Mouse (Mus musculus): ENCODE measurements around the gene Dupd1. TPM values are rescaled to one million over a fixed set of nuclear protein-coding genes. Genes with fewer than 3 reads are reported as not detected.

The Dupd1 gene
- polyA plus RNA-seq, 1 experiment, result 0.04 TPM

- no peak for TF ChIP-seq USF1 (IDR thresholded peaks at IDR 0.05; ENCODE audit: low read depth)
- TF ChIP-seq CEBPB (IDR thresholded peaks at IDR 0.05; ENCODE audit: low read depth), result no peak
- no peak for TF ChIP-seq MYOG (IDR thresholded peaks at IDR 0.05; ENCODE audit: control insufficient read depth, extremely low read depth, insufficient read length)
- TF ChIP-seq MAX (IDR thresholded peaks at IDR 0.05), result no peak
- TF ChIP-seq MYOD1 (IDR thresholded peaks at IDR 0.05; ENCODE audit: control insufficient read depth, insufficient read length, low read depth), result no peak
- Histone ChIP-seq H3K36me3 (ENCODE audit: control insufficient read depth, insufficient read depth) (no peaks in the 10 kb centered on the region), H3K79me2 (ENCODE audit: control insufficient read depth, insufficient read depth) (no peaks in the 10 kb centered on the region), H3K27me3 (ENCODE audit: control insufficient read depth, insufficient read depth, insufficient read length) (no peaks in the 10 kb centered on the region), H3K79me3 (ENCODE audit: low read depth) (no peaks in the 10 kb centered on the region), H3ac (ENCODE audit: control insufficient read depth, insufficient read length, low read depth) (no peak overlapping the region), H3K4me3 (ENCODE audit: insufficient read depth, poor library complexity, severe bottlenecking) (no peak overlapping the region)
These were observed 18.9 kb upstream of the Dupd1 start for GRCm38 (mm10) chr14:21733131-21733905.

GRCm38 (mm10) chr14:21729936-21730335, 15.6 kb upstream of the Dupd1 start:
- Histone ChIP-seq H3K79me2 (ENCODE audit: control insufficient read depth, insufficient read depth) (no peaks in the 10 kb centered on the region), H3K4me3 (ENCODE audit: insufficient read depth, poor library complexity, severe bottlenecking) (no peak overlapping the region), H3ac (ENCODE audit: control insufficient read depth, insufficient read length, low read depth) (no peak overlapping the region), H3K36me3 (ENCODE audit: control insufficient read depth, insufficient read depth) (no peaks in the 10 kb centered on the region), H3K79me3 (ENCODE audit: low read depth) (no peaks in the 10 kb centered on the region), H3K27me3 (ENCODE audit: control insufficient read depth, insufficient read depth, insufficient read length) (no peaks in the 10 kb centered on the region)
- TF ChIP-seq MYOG (IDR thresholded peaks at IDR 0.05; ENCODE audit: control insufficient read depth, extremely low read depth, insufficient read length), result no peak
- TF ChIP-seq FOSL1 (IDR thresholded peaks at IDR 0.05; ENCODE audit: insufficient read depth, low read length, poor library complexity, severe bottlenecking), result no peak
- no peak for TF ChIP-seq MAX (IDR thresholded peaks at IDR 0.05)
- TF ChIP-seq CEBPB (IDR thresholded peaks at IDR 0.05; ENCODE audit: low read depth), result no peak
- TF ChIP-seq MYOD1 (IDR thresholded peaks at IDR 0.05; ENCODE audit: control insufficient read depth, insufficient read length, low read depth), result no peak
- no peak for TF ChIP-seq USF1 (IDR thresholded peaks at IDR 0.05; ENCODE audit: low read depth)
- TF ChIP-seq CTCF (IDR thresholded peaks at IDR 0.05; ENCODE audit: control insufficient read depth, insufficient read depth, insufficient read length), result no peak

GRCm38 (mm10) chr14:21729031-21729732, 14.8 kb upstream of the Dupd1 start:
- no peaks in the 10 kb centered on the region for H3K36me3 ChIP-seq (ENCODE audit: control insufficient read depth, insufficient read depth)
- H3K79me2 ChIP-seq (ENCODE audit: control insufficient read depth, insufficient read depth), result no peaks in the 10 kb centered on the region
- no peaks in the 10 kb centered on the region for H3K79me3 ChIP-seq (ENCODE audit: low read depth)
- H3ac ChIP-seq (ENCODE audit: control insufficient read depth, insufficient read length, low read depth), result no peak overlapping the region
- no peak overlapping the region for H3K4me3 ChIP-seq (ENCODE audit: insufficient read depth, poor library complexity, severe bottlenecking)
- no peaks in the 10 kb centered on the region for H3K27me3 ChIP-seq (ENCODE audit: control insufficient read depth, insufficient read depth, insufficient read length)
- TF ChIP-seq MYOD1 (IDR thresholded peaks at IDR 0.05; ENCODE audit: control insufficient read depth, insufficient read length, low read depth) (no peak), MYOG (IDR thresholded peaks at IDR 0.05; ENCODE audit: control insufficient read depth, extremely low read depth, insufficient read length) (no peak), FOSL1 (IDR thresholded peaks at IDR 0.05; ENCODE audit: insufficient read depth, low read length, poor library complexity, severe bottlenecking) (no peak), USF1 (IDR thresholded peaks at IDR 0.05; ENCODE audit: low read depth) (no peak), CEBPB (IDR thresholded peaks at IDR 0.05; ENCODE audit: low read depth) (no peak), MAX (IDR thresholded peaks at IDR 0.05) (no peak), CTCF (IDR thresholded peaks at IDR 0.05; ENCODE audit: control insufficient read depth, insufficient read depth, insufficient read length) (no peak)

GRCm38 (mm10) chr14:21722021-21722698, 7.8 kb upstream of the Dupd1 start:
- Histone ChIP-seq H3K36me3 (ENCODE audit: control insufficient read depth, insufficient read depth) (no peaks in the 10 kb centered on the region), H3K4me3 (ENCODE audit: insufficient read depth, poor library complexity, severe bottlenecking) (no peak overlapping the region), H3K27me3 (ENCODE audit: control insufficient read depth, insufficient read depth, insufficient read length) (no peaks in the 10 kb centered on the region), H3K79me2 (ENCODE audit: control insufficient read depth, insufficient read depth) (no peaks in the 10 kb centered on the region), H3K79me3 (ENCODE audit: low read depth) (no peaks in the 10 kb centered on the region), H3ac (ENCODE audit: control insufficient read depth, insufficient read length, low read depth) (no peak overlapping the region)
- TF ChIP-seq CEBPB (IDR thresholded peaks at IDR 0.05; ENCODE audit: low read depth), result no peak
- no peak for TF ChIP-seq CTCF (IDR thresholded peaks at IDR 0.05; ENCODE audit: control insufficient read depth, insufficient read depth, insufficient read length)
- no peak for TF ChIP-seq FOSL1 (IDR thresholded peaks at IDR 0.05; ENCODE audit: insufficient read depth, low read length, poor library complexity, severe bottlenecking)
- no peak for TF ChIP-seq MAX (IDR thresholded peaks at IDR 0.05)
- TF ChIP-seq MYOG (IDR thresholded peaks at IDR 0.05; ENCODE audit: control insufficient read depth, extremely low read depth, insufficient read length), result no peak

GRCm38 (mm10) chr14:21720430-21721205, 6.2 kb upstream of the Dupd1 start:
- H3K27me3 ChIP-seq (ENCODE audit: control insufficient read depth, insufficient read depth, insufficient read length), result no peaks in the 10 kb centered on the region
- no peaks in the 10 kb centered on the region for H3K79me2 ChIP-seq (ENCODE audit: control insufficient read depth, insufficient read depth)
- no peaks in the 10 kb centered on the region for H3K36me3 ChIP-seq (ENCODE audit: control insufficient read depth, insufficient read depth)
- H3K79me3 ChIP-seq (ENCODE audit: low read depth), result no peaks in the 10 kb centered on the region
- H3ac ChIP-seq (ENCODE audit: control insufficient read depth, insufficient read length, low read depth), result no peak overlapping the region
- TF ChIP-seq FOSL1 (IDR thresholded peaks at IDR 0.05; ENCODE audit: insufficient read depth, low read length, poor library complexity, severe bottlenecking), result no peak
- TF ChIP-seq CEBPB (IDR thresholded peaks at IDR 0.05; ENCODE audit: low read depth), result no peak
- no peak for TF ChIP-seq MYOD1 (IDR thresholded peaks at IDR 0.05; ENCODE audit: control insufficient read depth, insufficient read length, low read depth)
- TF ChIP-seq MYOG (IDR thresholded peaks at IDR 0.05; ENCODE audit: control insufficient read depth, extremely low read depth, insufficient read length), result no peak
- TF ChIP-seq USF1 (IDR thresholded peaks at IDR 0.05; ENCODE audit: low read depth), result no peak
- no peak for TF ChIP-seq MAX (IDR thresholded peaks at IDR 0.05)
- no peak for TF ChIP-seq CTCF (IDR thresholded peaks at IDR 0.05; ENCODE audit: control insufficient read depth, insufficient read depth, insufficient read length)
- H3K4me3 ChIP-seq (ENCODE audit: insufficient read depth, poor library complexity, severe bottlenecking), result no peak overlapping the region

Measured in C2C12 (cell line).